ENCODE assay signal across 20 mouse cellular contexts in genomic region chr4:7172528-7173306, GRCm38 (mm10).
DNase-seq lines count a peak whose midpoint lies in the region; ATAC-seq and TF ChIP-seq lines count a peak whose summit lies in the region.
"Had no signal": no experiment of that assay in that cellular context is flagged by ENCODE, and none has a peak within 500 bp of the region (broad histone marks: within the 10 kb centered on the region; RNA-seq: fewer than 3 reads in every experiment).

No protein-coding gene starts in this region.

- no peak for TF ChIP-seq POLR2A in brain, embryonic 14.5 days (IDR thresholded peaks at IDR 0.05; ENCODE audit: borderline replicate concordance, extremely low read depth, insufficient read depth, insufficient read length, poor library complexity, severe bottlenecking)

- no peak overlapping the region for H3K4me3 ChIP-seq in forebrain, embryonic 13.5 days
- H3K4me3 ChIP-seq in forebrain, embryonic 10.5 days: no peak overlapping the region
- H3K4me3 ChIP-seq: heart, embryonic 15.5 days; kidney, embryonic 15.5 days; limb, embryonic 10.5 days; megakaryocyte, embryonic 14.5 days; midbrain, embryonic 15.5 days; neural tube, embryonic 15.5 days had no signal

- WGBS in forebrain, embryonic 13.5 days: 86% methylated on average over 7 of the region's 7 CpGs
- 94% methylated on average over 7 of the region's 7 CpGs for WGBS in forebrain, embryonic 10.5 days

- no peaks in the 10 kb centered on the region for H3K4me1 ChIP-seq in forebrain, embryonic 13.5 days
- H3K4me1 ChIP-seq in forebrain, embryonic 10.5 days: no peaks in the 10 kb centered on the region
- H3K4me1 ChIP-seq: heart, embryonic 15.5 days; kidney, embryonic 15.5 days; limb, embryonic 10.5 days; midbrain, embryonic 15.5 days; neural tube, embryonic 15.5 days had no signal

- DNase-seq in forebrain, embryonic 10.5 days (ENCODE audit: extremely low spot score, low spot score): no peak
- DNase-seq in layer of hippocampus, adult 9-11 months: peak; percentile 14
- DNase-seq in layer of hippocampus, postnatal 10 days (ENCODE audit: low spot score in 2 of 2): no peak
- peak; percentile 81 for DNase-seq in brain, embryonic 14.5 days (ENCODE audit: low read depth)
- DNase-seq in heart, postnatal 10 days: no peak
- DNase-seq in ovary, postnatal 36 days (ENCODE audit: low spot score): no peak
- DNase-seq: adrenal gland, adult 2 months; cerebellum, postnatal 25 days; embryo, embryonic 11 days; liver, postnatal 0 days; lung, postnatal 14 days; right cerebral cortex, postnatal 14 days; thymus, postnatal 36 days had no signal

- no peak for TF ChIP-seq CTCF in brain, embryonic 14.5 days (IDR thresholded peaks at IDR 0.05; ENCODE audit: borderline replicate concordance, extremely low read depth, insufficient read depth, insufficient read length)

- no peak overlapping the region for H3K4me2 ChIP-seq in forebrain, embryonic 13.5 days
- H3K4me2 ChIP-seq: heart, embryonic 15.5 days; kidney, embryonic 15.5 days; midbrain, embryonic 15.5 days; neural tube, embryonic 15.5 days had no signal

- H3K27ac ChIP-seq in forebrain, embryonic 13.5 days: no peak overlapping the region
- no peak overlapping the region for H3K27ac ChIP-seq in forebrain, embryonic 10.5 days
- H3K27ac ChIP-seq: heart, embryonic 15.5 days; kidney, embryonic 15.5 days; limb, embryonic 10.5 days; midbrain, embryonic 15.5 days; neural tube, embryonic 15.5 days had no signal

- no peak overlapping the region for H3K9ac ChIP-seq in forebrain, embryonic 13.5 days
- H3K9ac ChIP-seq: heart, embryonic 15.5 days; kidney, embryonic 15.5 days; liver, postnatal 0 days; midbrain, embryonic 15.5 days; neural tube, embryonic 15.5 days had no signal

- peak; percentile 51; the same call in 1 of the 2 replicates for ATAC-seq in forebrain, embryonic 13.5 days
- ATAC-seq: liver, postnatal 0 days; midbrain, embryonic 15.5 days had no signal

- intact Hi-C loops in heart, postnatal 10 days (cut with DNase I): no loop called here

- no peaks in the 10 kb centered on the region for H3K9me3 ChIP-seq in forebrain, embryonic 13.5 days (replicated peaks)
- 0 out of 2 replicates have a peak, but pooled peaks cover 3% of the 10 kb centered on the region for H3K9me3 ChIP-seq in forebrain, embryonic 10.5 days
- H3K9me3 ChIP-seq: heart, embryonic 15.5 days; kidney, embryonic 15.5 days; limb, embryonic 10.5 days; midbrain, embryonic 15.5 days; neural tube, embryonic 15.5 days had no signal

- no peaks in the 10 kb centered on the region for H3K36me3 ChIP-seq in forebrain, embryonic 13.5 days (ENCODE audit: poor library complexity, severe bottlenecking)
- no peaks in the 10 kb centered on the region for H3K36me3 ChIP-seq in forebrain, embryonic 10.5 days (replicated peaks)
- H3K36me3 ChIP-seq: heart, embryonic 15.5 days; kidney, embryonic 15.5 days; limb, embryonic 10.5 days; midbrain, embryonic 15.5 days; neural tube, embryonic 15.5 days had no signal

- no peaks in the 10 kb centered on the region for H3K27me3 ChIP-seq in forebrain, embryonic 13.5 days
- H3K27me3 ChIP-seq in forebrain, embryonic 10.5 days (ENCODE audit: poor library complexity, severe bottlenecking): no peaks in the 10 kb centered on the region
- H3K27me3 ChIP-seq: heart, embryonic 15.5 days; kidney, embryonic 15.5 days; megakaryocyte, embryonic 14.5 days; midbrain, embryonic 15.5 days; neural tube, embryonic 15.5 days had no signal

Comparison
In these comparisons a context has a peak if more than half of its experiments do, and no peak if none do; other contexts are left out.
1. DNase-seq: peak in layer of hippocampus, adult 9-11 months (single experiment) and brain, embryonic 14.5 days (single experiment); none in forebrain, embryonic 10.5 days (single experiment), layer of hippocampus, postnatal 10 days (0 of 2), heart, postnatal 10 days (0 of 2) and ovary, postnatal 36 days (single experiment).